Mouse (Mus musculus) intestine, embryonic 16.5 days (tissue): Measurements from ENCODE around the gene Ndufb4. TPM values are rescaled to one million over a fixed set of nuclear protein-coding genes. Genes with fewer than 3 reads are reported as not detected.

ENCODE experiments used
- ATAC-seq: fragments of 200-750 bp; cut with Nextera tagmentation; 2 replicates; pipeline ENCODE4 v1.8.0; 2017; ENCODE audit warnings: moderate TSS enrichment, moderate library complexity
- H3K27ac ChIP-seq: fragments of 300-500 bp; sonication (generic); 2 replicates; pipeline ENCODE4 v1.5.1; 2014; ENCODE audit warnings: mild to moderate bottlenecking, low read length
- H3K27me3 ChIP-seq: fragments of 300-500 bp; sonication (generic); replicated peaks from 2 replicates; pipeline ENCODE4 v1.6.1; 2014; ENCODE audit warnings: low read length, control low read depth, mixed read lengths; ENCODE audit not compliant: control insufficient read depth, insufficient read depth
- H3K36me3 ChIP-seq: fragments of 300-500 bp; sonication (generic); 2 replicates; pipeline ENCODE4 v1.6.1; 2014; ENCODE audit warnings: low read length, control low read depth; ENCODE audit not compliant: control insufficient read depth, insufficient read depth
- H3K4me1 ChIP-seq: fragments of 300-500 bp; sonication (generic); 2 replicates; pipeline ENCODE4 v1.6.1; 2014; ENCODE audit warnings: low read length, control low read depth, mixed read lengths; ENCODE audit not compliant: control insufficient read depth, insufficient read depth
- H3K4me2 ChIP-seq: fragments of 300-500 bp; sonication (generic); 2 replicates; pipeline ENCODE4 v1.6.1; 2014; ENCODE audit warnings: low read depth, low read length, control low read depth
- H3K4me3 ChIP-seq: fragments of 300-500 bp; sonication (generic); 2 replicates; pipeline ENCODE4 v1.5.1; 2014; ENCODE audit warnings: mild to moderate bottlenecking, low read length
- H3K9ac ChIP-seq: fragments of 300-500 bp; sonication (generic); 2 replicates; pipeline ENCODE4 v1.6.1; 2014; ENCODE audit warnings: low read depth, low read length
- H3K9me3 ChIP-seq: fragments of 300-500 bp; sonication (generic); 2 replicates; pipeline ENCODE4 v1.6.1; 2016; ENCODE audit warnings: low read length, control low read depth; ENCODE audit not compliant: control insufficient read depth
- WGBS: fragments of 180-500 bp; shearing (Covaris S2); extraction: QIAGEN DNeasy Blood & Tissue Kit; methylation state at CpG from one replicate; pipeline ENCODE4 v1.1.7; 2014; 5-methylcytosine and 5-hydroxymethylcytosine counted together
- polyA plus RNA-seq: library from polyadenylated mRNA; unstranded; fragments of >200 nt; fragmentation: Nextera tagmentation; extraction: Ambion mirVana; gene quantifications from 2 replicates; pipeline ENCODE4 v1.2.1, GENCODE M21; 2015

Ndufb4 gene
- polyA plus RNA-seq, 1 experiment from 2014 or later = 58.1 TPM

GRCm38 (mm10) chr16:37680831-37681230 is 26.6 kb upstream of the Ndufb4 start:
- no peak for ATAC-seq
- no peak overlapping the region for H3K4me2 ChIP-seq
- no peak overlapping the region for H3K4me3 ChIP-seq
- peaks cover 5% of the 10 kb centered on the region; the same call in 1 of the 2 replicates for H3K4me1 ChIP-seq
- no peak overlapping the region for H3K9ac ChIP-seq
- WGBS = 72% methylated on average over 8 of the region's 8 CpGs
- no peaks in the 10 kb centered on the region for H3K36me3 ChIP-seq
- H3K9me3 ChIP-seq = no peaks in the 10 kb centered on the region
- no peaks in the 10 kb centered on the region for H3K27me3 ChIP-seq
- H3K27ac ChIP-seq = no peak overlapping the region

GRCm38 (mm10) chr16:37680216-37680615 is 26.0 kb upstream of the Ndufb4 start:
- 80% methylated on average over 2 of the region's 2 CpGs for WGBS
- no peak for ATAC-seq

GRCm38 (mm10) chr16:37677586-37677985 is 23.3 kb upstream of the Ndufb4 start:
- no peaks in the 10 kb centered on the region for H3K27me3 ChIP-seq
- H3K4me1 ChIP-seq = no peaks in the 10 kb centered on the region
- 78% methylated on average over 8 of the region's 8 CpGs for WGBS
- no peaks in the 10 kb centered on the region for H3K9me3 ChIP-seq
- H3K4me2 ChIP-seq = no peak overlapping the region
- no peak overlapping the region for H3K4me3 ChIP-seq
- no peak overlapping the region for H3K27ac ChIP-seq
- H3K9ac ChIP-seq = no peak overlapping the region
- H3K36me3 ChIP-seq = no peaks in the 10 kb centered on the region
- no peak for ATAC-seq

More at GRCm38 (mm10) chr16:37680216-37680615, 26.0 kb upstream of the Ndufb4 start:
- Histone ChIP-seq H3K4me2 (no peak overlapping the region), H3K9me3 (no peaks in the 10 kb centered on the region), H3K4me3 (no peak overlapping the region), H3K27me3 (no peaks in the 10 kb centered on the region), H3K27ac (no peak overlapping the region), H3K4me1 (peaks cover 5% of the 10 kb centered on the region; the same call in 1 of the 2 replicates), H3K9ac (no peak overlapping the region), H3K36me3 (no peaks in the 10 kb centered on the region)

GRCm38 (mm10) chr16:37676677-37677072 is 22.4 kb upstream of the Ndufb4 start:
- WGBS = 57% methylated on average over 4 of the region's 4 CpGs
- Histone ChIP-seq H3K4me3 (no peak overlapping the region), H3K9ac (no peak overlapping the region), H3K4me1 (no peaks in the 10 kb centered on the region), H3K4me2 (no peak overlapping the region), H3K9me3 (no peaks in the 10 kb centered on the region), H3K27me3 (no peaks in the 10 kb centered on the region), H3K27ac (no peak overlapping the region), H3K36me3 (no peaks in the 10 kb centered on the region)
- no peak for ATAC-seq

GRCm38 (mm10) chr16:37676024-37676676 is 21.9 kb upstream of the Ndufb4 start:
- no peaks in the 10 kb centered on the region for H3K9me3 ChIP-seq
- WGBS = 58% methylated on average over 17 of the region's 17 CpGs
- no peak overlapping the region for H3K4me2 ChIP-seq
- no peak overlapping the region for H3K27ac ChIP-seq
- no peaks in the 10 kb centered on the region for H3K36me3 ChIP-seq
- H3K27me3 ChIP-seq = no peaks in the 10 kb centered on the region
- H3K4me1 ChIP-seq = no peaks in the 10 kb centered on the region
- H3K9ac ChIP-seq = no peak overlapping the region
- ATAC-seq = no peak
- H3K4me3 ChIP-seq = no peak overlapping the region

GRCm38 (mm10) chr16:37675326-37675725 is 21.1 kb upstream of the Ndufb4 start:
- no peaks in the 10 kb centered on the region for H3K36me3 ChIP-seq
- H3K9me3 ChIP-seq = no peaks in the 10 kb centered on the region
- WGBS = 83% methylated on average over 5 of the region's 5 CpGs
- no peak overlapping the region for H3K9ac ChIP-seq
- H3K4me3 ChIP-seq = no peak overlapping the region
- no peak for ATAC-seq
- no peaks in the 10 kb centered on the region for H3K27me3 ChIP-seq
- H3K4me1 ChIP-seq = no peaks in the 10 kb centered on the region
- H3K27ac ChIP-seq = no peak overlapping the region
- no peak overlapping the region for H3K4me2 ChIP-seq

- Histone ChIP-seq H3K4me2 (no peak overlapping the region), H3K27me3 (no peaks in the 10 kb centered on the region), H3K4me1 (no peaks in the 10 kb centered on the region), H3K9ac (no peak overlapping the region), H3K27ac (no peak overlapping the region), H3K9me3 (no peaks in the 10 kb centered on the region), H3K4me3 (no peak overlapping the region), H3K36me3 (no peaks in the 10 kb centered on the region)
- 42% methylated on average over 4 of the region's 4 CpGs for WGBS
- no peak for ATAC-seq
These were observed 16.5 kb upstream of the Ndufb4 start for GRCm38 (mm10) chr16:37670666-37671283.

GRCm38 (mm10) chr16:37665394-37665935 is 11.2 kb upstream of the Ndufb4 start:
- 65% methylated on average over 5 of the region's 5 CpGs for WGBS
- ATAC-seq = no peak
- Histone ChIP-seq H3K4me2 (no peak overlapping the region), H3K27ac (no peak overlapping the region), H3K4me1 (no peaks in the 10 kb centered on the region), H3K27me3 (no peaks in the 10 kb centered on the region), H3K9me3 (no peaks in the 10 kb centered on the region), H3K9ac (no peak overlapping the region), H3K4me3 (no peak overlapping the region), H3K36me3 (no peaks in the 10 kb centered on the region)

- WGBS = 51% methylated on average over 9 of the region's 9 CpGs
- H3K4me1 ChIP-seq = no peaks in the 10 kb centered on the region
- H3K27me3 ChIP-seq = no peaks in the 10 kb centered on the region
- no peak overlapping the region for H3K27ac ChIP-seq
- no peak overlapping the region for H3K4me3 ChIP-seq
- no peak for ATAC-seq
- no peak overlapping the region for H3K9ac ChIP-seq
- H3K36me3 ChIP-seq = no peaks in the 10 kb centered on the region
- H3K4me2 ChIP-seq = no peak overlapping the region
- no peaks in the 10 kb centered on the region for H3K9me3 ChIP-seq
These were observed 9.6 kb upstream of the Ndufb4 start for GRCm38 (mm10) chr16:37663643-37664459.
